Mouse (Mus musculus) lung, postnatal 0 days (tissue): ENCODE measurements around the gene Ccdc163.

ENCODE experiments used
- CTCF ChIP-seq: IDR thresholded peaks from 2 replicates; pipeline ENCODE4 v1.5.1; 2016; ENCODE audit warnings: antibody characterized with exemption, mild to moderate bottlenecking
- EP300 ChIP-seq: IDR thresholded peaks from 2 replicates; pipeline ENCODE4 v1.6.1; 2016; ENCODE audit warnings: antibody characterized with exemption, mild to moderate bottlenecking, control low read depth

- TF ChIP-seq CTCF = no peak
- no peak for TF ChIP-seq EP300
These were observed 88.3 kb downstream of the Ccdc163 start for GRCm38 (mm10) chr4:116796442-116797110.
